Mouse (Mus musculus): ENCODE data around the gene Gm28043.
"Not testable (repeated sequence)": the region's sequence is repeated elsewhere in the genome, so short reads cannot be mapped to it uniquely, and the experiment has no call there.

Gene Gm28043

GRCm38 (mm10) chr17:29614115-29615023 is at the start of gene Gm28043, which contains the start of gene Rnf8:
TSS of gene Gm28043 (plus strand) at chr17:29614876.
TSS of gene Rnf8 (plus strand) at chr17:29614790.
- peak; percentile 92 for DNase-seq (ENCODE audit: low spot score)

DNA sequence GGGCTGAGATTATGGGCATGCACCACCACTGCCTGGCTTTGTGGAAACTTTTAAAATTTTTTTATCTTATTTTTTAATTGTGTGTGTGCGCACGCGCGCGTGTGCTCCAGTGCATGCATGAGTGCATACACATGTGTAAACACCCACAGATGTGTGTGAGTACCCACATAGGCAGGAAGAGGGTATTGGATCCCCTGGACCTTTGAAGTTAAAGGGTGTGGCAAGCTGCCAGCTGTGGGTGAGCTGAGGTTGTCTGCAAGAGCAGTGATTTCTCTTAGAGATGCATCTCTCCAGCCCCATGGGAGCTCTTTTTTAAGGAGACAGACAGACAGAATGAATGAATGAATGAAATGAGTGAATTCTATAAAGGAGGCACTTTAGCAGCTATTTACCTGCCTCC is 49.2 kb upstream of the Gm28043 start:
- DNase-seq (ENCODE audit: low spot score): no peak

- DNase-seq (ENCODE audit: low spot score): no peak
Observed at GRCm38 (mm10) chr17:29568435-29568834, 46.2 kb upstream of the Gm28043 start.

GRCm38 (mm10) chr17:29569831-29570230 is 44.8 kb upstream of the Gm28043 start:
- DNase-seq (ENCODE audit: low spot score): no peak

DNA sequence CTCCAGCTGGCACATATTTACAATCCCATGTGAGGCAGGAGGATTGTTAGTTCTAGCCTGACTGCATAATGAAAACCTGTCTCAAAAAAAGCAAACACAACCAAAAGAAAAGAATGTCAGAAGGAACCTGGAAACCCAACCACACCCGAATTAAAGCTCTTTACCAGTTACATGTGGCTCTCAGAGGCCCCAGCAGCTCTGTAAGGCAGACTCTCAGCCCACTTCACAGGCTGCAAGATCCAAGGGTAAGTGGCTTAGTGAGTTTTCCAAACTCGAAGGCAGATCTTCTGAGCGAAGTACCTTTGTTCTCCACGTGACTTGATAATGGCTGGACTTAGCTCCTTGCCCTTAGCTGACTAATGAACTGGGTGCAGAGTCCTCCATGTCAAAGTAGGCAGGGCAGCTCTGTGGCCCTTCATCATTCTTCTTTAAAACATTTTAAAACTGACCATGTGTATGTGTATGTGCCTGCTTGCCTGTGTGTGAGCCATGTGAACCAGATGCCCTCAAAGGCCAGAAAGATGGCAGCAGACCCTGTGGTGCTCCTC is 35.0 kb upstream of the Gm28043 start:
- no peak for DNase-seq (ENCODE audit: low spot score)

GRCm38 (mm10) chr17:29583569-29583968 is 31.1 kb upstream of the Gm28043 start:
- no peak for DNase-seq (ENCODE audit: low spot score)

- no peak for DNase-seq (ENCODE audit: low spot score)
Observed at GRCm38 (mm10) chr17:29584306-29584705, 30.4 kb upstream of the Gm28043 start.

DNA sequence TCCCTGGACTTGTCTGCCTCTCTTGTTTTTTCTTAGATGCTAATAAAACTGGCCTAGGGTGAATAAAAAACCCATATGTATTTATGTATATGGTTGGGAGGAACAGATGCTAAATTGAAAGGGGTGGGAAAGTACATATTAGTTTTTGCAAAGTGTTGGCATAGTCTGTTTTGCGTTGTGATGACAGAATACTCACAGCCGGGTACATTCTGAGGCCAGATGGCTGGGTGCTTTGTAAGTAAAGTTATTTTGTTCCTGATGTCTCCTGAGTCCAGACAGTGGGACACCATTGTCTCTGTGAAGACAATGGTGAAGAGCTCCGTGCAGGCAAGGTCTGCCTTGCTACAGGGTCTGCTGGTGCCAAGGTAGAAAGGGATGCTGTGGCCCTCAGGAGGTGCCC is 29.9 kb upstream of the Gm28043 start:
- DNase-seq (ENCODE audit: low spot score): no peak

DNA sequence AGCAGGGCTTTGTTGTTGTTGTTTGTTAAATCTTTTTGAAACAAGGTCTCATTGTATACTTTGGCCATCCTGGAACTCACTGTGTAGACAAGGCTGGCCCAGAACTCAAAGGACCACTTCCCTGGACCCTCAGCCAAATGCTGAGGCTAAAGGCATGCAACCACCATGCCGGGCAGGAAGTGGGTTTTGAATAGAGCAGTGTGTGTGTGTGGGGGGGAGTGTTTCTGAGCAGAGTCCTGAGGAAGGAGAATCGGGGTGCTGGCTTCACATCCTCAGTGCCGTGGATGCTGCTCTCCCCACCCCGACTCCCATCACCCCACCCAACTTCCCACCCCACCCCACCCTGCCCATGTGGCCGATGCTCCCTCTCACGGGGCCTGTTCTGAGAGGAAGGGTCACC is 29.2 kb upstream of the Gm28043 start:
- no peak for DNase-seq (ENCODE audit: low spot score)

- DNase-seq (ENCODE audit: low spot score): no peak
Observed at GRCm38 (mm10) chr17:29586921-29587320, 27.8 kb upstream of the Gm28043 start.

DNA sequence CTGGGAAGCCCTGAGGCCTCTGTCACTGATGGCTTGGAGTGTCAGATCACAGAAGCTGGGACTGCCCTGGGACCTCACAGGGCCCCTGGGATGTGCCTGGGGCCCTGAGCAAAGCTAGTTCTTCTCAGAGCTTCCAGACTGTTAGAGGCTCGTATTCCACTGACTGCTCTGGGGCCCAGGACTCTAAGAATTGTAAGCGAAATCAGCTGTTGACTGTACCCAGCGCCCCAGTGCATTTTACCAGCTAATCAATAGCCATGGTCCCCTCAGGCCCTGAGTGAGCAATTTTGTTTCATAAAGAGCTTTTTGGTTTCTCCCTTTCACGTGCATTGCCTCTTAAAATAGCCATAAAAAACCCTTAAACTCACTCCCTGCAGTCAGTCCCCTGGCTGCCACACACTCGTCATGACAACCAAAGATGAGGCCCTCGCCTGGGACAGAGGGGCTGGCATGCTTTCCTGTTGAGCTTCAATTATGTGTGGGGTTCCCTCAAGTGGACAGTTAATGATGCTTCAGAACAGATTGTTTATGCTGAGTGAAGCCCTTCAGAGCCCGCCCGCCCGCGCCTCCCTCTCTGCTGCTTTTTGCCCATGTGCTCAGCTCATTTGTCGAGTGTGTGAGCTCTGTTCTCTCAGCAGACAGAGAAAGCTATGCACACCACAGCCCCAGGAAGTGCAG is 25.3 kb upstream of the Gm28043 start:
- no peak for DNase-seq (ENCODE audit: low spot score)

DNA sequence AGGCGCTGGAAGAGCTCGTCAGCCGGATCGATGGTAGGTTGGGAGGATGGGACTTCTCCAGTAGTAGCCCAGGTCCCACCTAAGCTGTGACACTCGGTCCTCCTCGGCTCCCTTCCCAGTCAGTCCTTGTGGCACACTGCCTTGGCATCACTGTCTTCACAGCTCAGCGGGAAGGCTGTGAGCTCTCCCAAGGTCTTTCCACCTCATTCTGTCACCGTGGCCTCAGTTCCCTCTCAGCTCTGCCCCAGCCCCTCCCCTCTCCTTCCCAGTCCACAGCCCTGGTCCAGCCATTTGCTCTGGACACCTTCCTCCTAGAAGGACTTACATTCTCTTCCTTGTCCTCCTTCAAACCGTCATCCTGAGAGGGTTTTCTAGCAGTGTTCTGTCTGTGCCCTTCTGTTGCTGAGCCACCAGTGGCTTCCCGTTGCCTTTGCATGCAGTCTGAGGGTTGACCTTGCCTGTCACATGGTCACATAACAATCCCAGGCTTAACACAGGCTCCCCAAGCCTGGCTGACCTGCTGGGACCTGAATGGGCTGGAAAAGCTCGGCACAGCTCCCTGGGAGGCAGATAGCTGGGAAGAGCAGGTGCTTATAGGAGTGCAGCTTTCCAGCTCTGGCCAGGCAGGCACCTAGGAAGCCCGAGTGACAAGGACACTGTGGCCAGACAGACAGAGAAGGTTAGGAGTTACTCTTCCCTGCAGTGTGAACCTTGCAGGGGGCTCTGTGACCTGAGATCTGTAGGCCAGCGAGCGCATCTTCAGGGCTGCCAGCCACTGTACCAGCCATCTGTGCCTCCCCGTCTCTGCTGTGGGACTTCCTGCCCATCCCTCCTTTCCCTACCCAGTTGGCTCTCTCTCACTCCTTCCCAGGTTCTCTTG is 18.5 kb upstream of the Gm28043 start:
- DNase-seq (ENCODE audit: low spot score): no peak

DNA sequence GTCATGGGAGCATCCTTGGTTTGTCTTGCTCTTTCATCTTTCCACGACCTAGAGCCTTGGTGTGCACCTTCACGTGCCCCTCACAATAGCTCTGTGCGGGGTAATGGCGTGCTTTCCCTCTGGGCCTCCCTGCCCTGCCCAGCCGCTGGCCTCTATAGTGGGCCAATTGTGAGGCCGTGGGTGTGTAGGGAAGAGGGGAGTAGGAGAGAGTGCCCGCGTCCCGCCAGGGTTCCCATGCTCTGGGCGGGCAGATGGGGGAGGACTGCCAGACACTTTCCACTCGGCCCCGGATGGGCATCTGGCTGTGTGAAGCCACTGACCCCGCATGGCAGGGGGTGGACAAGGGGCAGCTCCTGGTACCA is 17.9 kb upstream of the Gm28043 start:
- no peak for DNase-seq (ENCODE audit: low spot score)

DNA sequence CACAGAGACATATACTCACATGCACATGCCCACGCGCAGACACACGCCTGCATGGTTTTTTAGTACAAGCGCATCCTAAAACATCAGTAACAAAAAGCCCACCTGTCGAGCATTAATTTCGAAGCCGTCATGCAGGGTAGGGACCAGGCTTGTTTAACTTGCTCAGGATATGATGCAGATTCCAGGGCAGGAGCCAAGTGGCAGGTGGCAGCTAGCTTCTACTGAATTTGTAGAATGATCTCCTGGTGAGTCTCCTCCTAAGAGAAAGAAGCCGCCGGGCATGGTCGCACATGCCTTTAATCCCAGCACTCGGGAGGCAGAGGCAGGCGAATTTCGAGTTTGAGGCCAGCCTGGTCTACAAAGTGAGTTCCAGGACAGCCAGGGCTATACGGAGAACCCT is 15.6 kb upstream of the Gm28043 start:
- DNase-seq (ENCODE audit: low spot score): no peak

GRCm38 (mm10) chr17:29599537-29599936 is 15.1 kb upstream of the Gm28043 start:
- DNase-seq (ENCODE audit: low spot score): no peak

- DNase-seq (ENCODE audit: low spot score): no peak
Observed at GRCm38 (mm10) chr17:29601391-29601790, 13.3 kb upstream of the Gm28043 start.

DNA sequence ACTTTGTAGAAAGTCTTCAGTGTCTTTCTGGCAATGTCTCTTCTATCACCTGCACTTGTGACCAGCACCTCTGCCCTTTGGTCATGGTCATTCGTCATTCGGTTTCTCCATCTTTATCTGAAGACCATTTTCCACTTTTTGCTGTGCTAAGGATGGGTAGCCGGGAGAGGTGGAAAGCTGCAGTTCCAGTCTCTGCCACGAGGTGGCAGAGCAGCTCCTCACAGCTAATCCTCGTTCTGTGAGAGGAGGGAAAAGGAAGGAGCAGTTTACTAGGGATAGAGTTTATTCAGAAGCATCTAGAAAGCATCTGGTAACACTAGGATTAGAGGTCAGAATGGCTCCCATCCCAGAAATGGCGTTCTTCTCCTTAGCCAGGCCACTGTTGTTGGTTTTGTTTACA is 11.4 kb upstream of the Gm28043 start:
- DNase-seq (ENCODE audit: low spot score): peak; percentile 78

DNA sequence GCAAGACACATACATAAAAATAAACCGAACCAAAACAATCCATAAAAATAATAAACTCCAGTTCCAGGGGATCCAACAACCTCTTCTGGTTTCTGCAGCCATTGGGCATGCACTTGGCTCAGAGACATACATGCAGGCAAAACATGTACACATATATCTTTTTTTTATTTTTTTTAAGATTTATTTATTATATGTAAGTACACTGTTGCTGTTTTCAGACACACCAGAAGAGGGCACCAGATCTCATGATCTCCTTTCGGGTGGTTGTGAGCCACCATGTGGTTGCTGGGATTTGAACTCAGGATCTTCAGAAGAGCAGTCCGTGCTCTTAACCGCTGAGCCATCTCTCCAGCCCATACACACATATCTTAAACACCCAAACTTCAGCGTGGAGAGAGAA is 1.2 kb upstream of the Gm28043 start:
- not testable (repeated sequence) for DNase-seq (ENCODE audit: low spot score)

GRCm38 (mm10) chr17:29615024-29615551 is 412 bp downstream of the Gm28043 start:
- no peak for DNase-seq (ENCODE audit: low spot score)

- no peak for DNase-seq (ENCODE audit: low spot score)
Observed at GRCm38 (mm10) chr17:29615616-29616015, 940 bp downstream of the Gm28043 start.

DNA sequence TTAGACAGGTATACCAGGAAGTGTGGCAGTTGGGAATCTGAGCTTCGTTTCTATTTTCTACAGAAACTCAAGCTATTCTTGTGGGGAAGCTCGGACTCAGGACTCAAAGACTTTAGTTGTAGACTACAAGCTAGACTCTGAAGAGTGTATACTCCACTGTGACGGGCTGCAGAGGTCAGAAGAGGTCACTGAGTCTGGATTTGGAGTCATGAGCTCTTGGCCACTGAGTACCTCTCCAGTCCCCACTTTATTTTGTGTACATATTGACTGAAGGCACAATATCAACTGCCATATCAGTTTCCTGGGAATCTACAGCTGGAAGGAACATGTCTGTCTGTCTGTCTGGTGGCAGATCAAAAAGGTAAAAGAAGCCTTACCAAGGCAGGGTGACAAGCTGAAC is 4.6 kb downstream of the Gm28043 start:
- no peak for DNase-seq (ENCODE audit: low spot score)

DNA sequence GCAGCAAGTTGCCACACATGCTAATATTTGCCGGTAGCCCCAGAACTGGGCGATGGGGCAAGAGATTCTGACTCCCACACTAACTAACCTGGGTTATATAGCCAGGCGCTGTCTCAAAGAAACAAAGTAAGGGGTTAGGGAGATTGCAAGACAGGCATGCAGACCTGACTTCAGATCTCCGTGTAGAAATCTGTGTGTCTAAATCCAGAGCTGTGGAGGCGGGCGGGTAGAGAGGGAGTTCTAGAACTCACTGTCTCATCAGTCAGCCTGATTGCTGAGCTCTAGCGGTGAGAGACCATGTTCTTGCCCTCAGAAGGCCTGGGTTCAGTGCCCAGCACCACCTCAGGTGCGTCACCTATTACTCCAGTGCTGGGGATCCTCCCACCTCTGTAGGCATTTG is 8.8 kb downstream of the Gm28043 start:
- no peak for DNase-seq (ENCODE audit: low spot score)

Measured in ovary, postnatal 14 days (tissue).